Mouse (Mus musculus) cerebellum, adult 2 months (tissue): ENCODE data around the gene Arid1b.

Experiments used
- CTCF ChIP-seq: fragments of 200-500 bp; IDR thresholded peaks from 2 replicates; pipeline ENCODE4 v1.5.1; 2011; ENCODE audit warnings: low read depth, mild to moderate bottlenecking, control low read depth, low read length, moderate library complexity, borderline replicate concordance; ENCODE audit not compliant: insufficient read depth
- POLR2A ChIP-seq: fragments of 200-500 bp; IDR thresholded peaks from 2 replicates; pipeline ENCODE4 v1.6.1; 2011; ENCODE audit warnings: low read length, control low read depth, borderline replicate concordance; ENCODE audit not compliant: insufficient read depth

DNA sequence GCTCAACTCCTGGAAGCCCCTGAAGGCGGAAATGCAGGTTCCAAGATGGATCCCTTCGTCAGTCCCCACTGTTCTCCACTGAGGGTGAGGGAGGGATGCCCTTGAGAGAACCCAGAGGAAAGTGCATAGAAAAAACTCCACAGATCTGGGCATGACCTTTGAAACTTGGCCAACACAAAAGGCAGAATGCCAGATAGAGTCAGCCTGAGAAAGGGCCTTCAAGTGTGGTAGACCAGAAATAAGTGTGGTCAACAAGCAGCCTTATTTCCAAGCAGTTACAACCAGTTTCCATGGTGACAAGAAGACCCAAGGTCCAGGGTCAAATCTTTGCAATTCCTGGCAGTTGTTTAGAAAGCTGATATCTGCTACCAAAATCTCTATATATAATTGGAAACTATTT is 366.6 kb downstream of the Arid1b start:
- no peak for TF ChIP-seq POLR2A
- TF ChIP-seq CTCF, result no peak
